ENCODE assay signal across 8 mouse cellular contexts in the genomic region with DNA sequence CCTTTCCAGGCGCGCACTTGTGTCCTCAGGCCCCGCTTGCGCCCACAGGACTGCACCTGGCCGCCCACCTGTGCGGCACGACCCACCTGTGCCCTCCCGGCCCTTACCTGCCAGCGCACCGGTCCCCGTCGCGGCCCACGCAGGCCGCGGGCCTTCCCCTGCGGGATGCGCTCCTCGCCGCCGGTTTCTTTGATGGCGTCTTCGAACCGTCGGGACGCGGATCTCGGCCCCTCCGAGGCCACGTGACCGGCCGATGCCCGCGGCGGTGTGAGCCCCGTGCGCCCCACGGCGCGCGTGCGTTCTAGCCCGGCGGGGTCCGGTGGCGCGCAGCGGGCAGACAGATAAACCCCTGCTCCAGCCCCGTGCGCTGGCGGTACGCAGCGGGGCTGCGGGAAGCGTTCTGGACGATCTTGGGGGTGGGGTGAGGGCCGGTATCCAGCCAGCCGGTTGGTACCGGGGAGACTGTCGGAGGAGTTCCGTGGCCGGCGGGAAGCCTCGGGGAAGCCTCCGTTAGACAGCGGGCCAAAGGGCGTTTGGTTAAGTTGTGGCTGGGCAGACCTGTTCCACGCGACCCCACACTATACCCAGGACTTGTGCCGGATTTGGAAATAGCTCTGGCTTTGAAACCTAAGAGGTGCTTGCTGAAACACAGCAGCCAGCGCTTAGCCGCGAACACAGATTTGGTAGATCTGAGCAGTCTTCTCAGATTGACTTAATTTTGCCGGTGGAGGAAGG. TPM values are rescaled to one million over a fixed set of nuclear protein-coding genes. Genes with fewer than 3 reads are reported as not detected.
DNase-seq lines count a peak whose midpoint lies in the region; ATAC-seq and TF ChIP-seq lines count a peak whose summit lies in the region.

A gene (minus strand): TSS at position 647 of the 735 bp plus-strand sequence.

- no peak for TF ChIP-seq CTCF in testis, adult 2 months (IDR thresholded peaks at IDR 0.05; ENCODE audit: control insufficient read depth, insufficient read depth, insufficient replicate concordance, low read depth, low read length)

- H3K4me1 ChIP-seq in hindbrain, embryonic 16.5 days (ENCODE audit: control insufficient read depth, insufficient read depth, low read depth, low read length), result peaks cover 20% of the 10 kb centered on the region
- H3K4me1 ChIP-seq in midbrain, embryonic 11.5 days (ENCODE audit: control insufficient read depth, insufficient read depth, low read length), result peaks cover 12% of the 10 kb centered on the region
- peaks cover 4% of the 10 kb centered on the region for H3K4me1 ChIP-seq in testis, adult 2 months (ENCODE audit: control insufficient read depth, insufficient read depth, low read length)

- WGBS in hindbrain, embryonic 16.5 days, result under 1% methylated on average over 64 of the region's 74 CpGs
- under 1% methylated on average over 73 of the region's 74 CpGs for WGBS in midbrain, embryonic 11.5 days

- peak; percentile 22; the same call in 1 of the 2 replicates for TF ChIP-seq POLR2A in testis, adult 2 months (IDR thresholded peaks at IDR 0.05; ENCODE audit: control insufficient read depth, low read depth, low read length)

- peak; percentile 28 for ATAC-seq in hindbrain, embryonic 16.5 days
- ATAC-seq in midbrain, embryonic 11.5 days (ENCODE audit: low FRiP score), result peak; percentile 51

- peak within 1 kb of the TSS; percentile 86 for H3K4me2 ChIP-seq in hindbrain, embryonic 16.5 days (ENCODE audit: low read length)
- peak within 1 kb of the TSS; percentile 99 for H3K4me2 ChIP-seq in midbrain, embryonic 11.5 days

- DNase-seq in ovary, postnatal 36 days (ENCODE audit: low spot score), result peak; percentile 54
- DNase-seq in ovary, postnatal 14 days (ENCODE audit: low spot score), result no peak
- peak; percentile 82 for DNase-seq in cerebellum, adult 9-11 months
- peak; percentile 42 for DNase-seq in gastrocnemius, adult 18-20 months (ENCODE audit: low spot score)
- peak in 1 of 2 experiments; percentile 33 for DNase-seq in left cerebral cortex, postnatal 14 days (ENCODE audit: low spot score in 2 of 2)
- DNase-seq in midbrain, embryonic 11.5 days (ENCODE audit: low spot score, missing footprints), result peak; percentile 94

- H3K27ac ChIP-seq in hindbrain, embryonic 16.5 days (ENCODE audit: low read depth, low read length), result peak within 1 kb of the TSS; percentile 96
- H3K27ac ChIP-seq in midbrain, embryonic 11.5 days (ENCODE audit: low read depth, low read length), result peak within 1 kb of the TSS; percentile 94
- H3K27ac ChIP-seq in testis, adult 2 months (ENCODE audit: control insufficient read depth, insufficient read depth, low read depth, low read length), result peak within 1 kb of the TSS; percentile 98

- H3K27me3 ChIP-seq in hindbrain, embryonic 16.5 days (replicated peaks; ENCODE audit: control insufficient read depth, insufficient read depth, low read length), result no peaks in the 10 kb centered on the region
- no peaks in the 10 kb centered on the region for H3K27me3 ChIP-seq in midbrain, embryonic 11.5 days (ENCODE audit: control insufficient read depth, insufficient read depth, low read length)
- no peaks in the 10 kb centered on the region for H3K27me3 ChIP-seq in testis, adult 2 months (ENCODE audit: control insufficient read depth, insufficient read depth, low read length)

- H3K36me3 ChIP-seq in hindbrain, embryonic 16.5 days (ENCODE audit: control insufficient read depth, insufficient read depth, low read length), result no peaks in the 10 kb centered on the region
- H3K36me3 ChIP-seq in midbrain, embryonic 11.5 days (ENCODE audit: control insufficient read depth, insufficient read depth, low read length), result no peaks in the 10 kb centered on the region
- H3K36me3 ChIP-seq in testis, adult 2 months (ENCODE audit: control insufficient read depth, insufficient read depth, low read length), result no peaks in the 10 kb centered on the region

- no peaks in the 10 kb centered on the region for H3K9me3 ChIP-seq in hindbrain, embryonic 16.5 days (ENCODE audit: control insufficient read depth, low read length)
- no peaks in the 10 kb centered on the region for H3K9me3 ChIP-seq in midbrain, embryonic 11.5 days (ENCODE audit: control insufficient read depth, low read length)

- intact Hi-C loops in left cerebral cortex, postnatal 14 days (cut with DNase I), result loop anchor here (5.0 kb wide), 2 partner anchors 66 to 289 kb away; no protein-coding TSS in a partner anchor

- H3K9ac ChIP-seq in hindbrain, embryonic 16.5 days (ENCODE audit: low read depth, low read length), result peak within 1 kb of the TSS; percentile 97
- H3K9ac ChIP-seq in midbrain, embryonic 11.5 days (ENCODE audit: low read length), result peak within 1 kb of the TSS; percentile 92

- peak within 1 kb of the TSS; percentile 94 for H3K4me3 ChIP-seq in hindbrain, embryonic 16.5 days (ENCODE audit: low read length)
- peak within 1 kb of the TSS; percentile 95 for H3K4me3 ChIP-seq in midbrain, embryonic 11.5 days (ENCODE audit: low read depth, low read length)
- peak within 1 kb of the TSS; percentile 94 for H3K4me3 ChIP-seq in testis, adult 2 months (ENCODE audit: control insufficient read depth, low read depth, low read length)

RNA-seq across cellular contexts. Expression of the gene that starts here (rescaled TPM):
- 1 to 10 TPM; 1.5 to 1.8 TPM for total RNA-seq in gastrocnemius, adult 18-20 months (2021)
- polyA plus RNA-seq in hindbrain, embryonic 16.5 days (2015; fragmentation: Nextera tagmentation; extraction: Ambion mirVana), result 14.9 and 16.8 TPM in 2 replicates
- total RNA-seq in left cerebral cortex, postnatal 14 days (2021), result 10 to 100 TPM; 12.9 to 15.9 TPM
- polyA plus RNA-seq in midbrain, embryonic 11.5 days (2014; fragmentation: Nextera tagmentation; extraction: Ambion mirVana), result 5.6 and 5.8 TPM in 2 replicates
- 262 and 285 TPM in 2 replicates for polyA plus RNA-seq in testis, adult 2 months (2012; rRNA removed)

Comparison
In these comparisons a context has a peak if more than half of its experiments do, and no peak if none do; other contexts are left out.
1. RNA of the gene that starts here (total RNA-seq): 12.9 to 15.9 TPM in left cerebral cortex, postnatal 14 days; 1.5 to 1.8 TPM in gastrocnemius, adult 18-20 months; every median in the first group is over 4 times any median in the second.
2. RNA of the gene that starts here (polyA plus RNA-seq): 262 to 285 TPM in testis, adult 2 months; 14.9 to 16.8 TPM in hindbrain, embryonic 16.5 days and 5.6 to 5.8 TPM in midbrain, embryonic 11.5 days; every median in the first group is over 10 times any median in the second.
3. Peak in every context shown above with its lines, with median percentiles within 50 percentile points of each other: H3K27ac ChIP-seq and H3K4me3 ChIP-seq.